Comparison of ENCODE assay signal across 26 mouse cellular contexts in genomic region chr14:76824066-76824465, GRCm38 (mm10).
DNase-seq lines count a peak whose midpoint lies in the region; ATAC-seq lines count a peak whose summit lies in the region.
"Had no signal": no experiment of that assay in that cellular context is flagged by ENCODE, and none has a peak within 500 bp of the region (broad histone marks: within the 10 kb centered on the region; RNA-seq: fewer than 3 reads in every experiment).

No protein-coding gene starts in this region.

- no peak overlapping the region for H3K9ac ChIP-seq in embryonic facial prominence, embryonic 15.5 days
- H3K9ac ChIP-seq: embryonic facial prominence, embryonic 13.5 days; forebrain, embryonic 12.5 days had no signal

- H3K4me1 ChIP-seq in embryonic facial prominence, embryonic 15.5 days = peaks cover 15% of the 10 kb centered on the region
- peaks cover 18% of the 10 kb centered on the region for H3K4me1 ChIP-seq in embryonic facial prominence, embryonic 10.5 days

- no peaks in the 10 kb centered on the region for H3K9me3 ChIP-seq in embryonic facial prominence, embryonic 15.5 days (replicated peaks)
- H3K9me3 ChIP-seq in embryonic facial prominence, embryonic 10.5 days = no peaks in the 10 kb centered on the region
- H3K9me3 ChIP-seq: embryonic facial prominence, embryonic 13.5 days; forebrain, embryonic 10.5 days; forebrain, embryonic 12.5 days had no signal

- H3K4me2 ChIP-seq in embryonic facial prominence, embryonic 15.5 days (replicated peaks) = no peak overlapping the region
- H3K4me2 ChIP-seq: embryonic facial prominence, embryonic 13.5 days; forebrain, embryonic 12.5 days had no signal

- no peaks in the 10 kb centered on the region for H3K27me3 ChIP-seq in embryonic facial prominence, embryonic 15.5 days
- no peaks in the 10 kb centered on the region for H3K27me3 ChIP-seq in embryonic facial prominence, embryonic 10.5 days (replicated peaks; ENCODE audit: low read depth, poor library complexity, severe bottlenecking)
- H3K27me3 ChIP-seq: CH12.LX; embryonic facial prominence, embryonic 13.5 days; forebrain, embryonic 12.5 days had no signal

- no peaks in the 10 kb centered on the region for H3K36me3 ChIP-seq in embryonic facial prominence, embryonic 15.5 days
- no peaks in the 10 kb centered on the region for H3K36me3 ChIP-seq in embryonic facial prominence, embryonic 10.5 days (replicated peaks)
- H3K36me3 ChIP-seq: embryonic facial prominence, embryonic 13.5 days; forebrain, embryonic 10.5 days; forebrain, embryonic 12.5 days; G1E had no signal

- no peak for ATAC-seq in embryonic facial prominence, embryonic 15.5 days (ENCODE audit: insufficient number of reproducible peaks, low FRiP score, low TSS enrichment, low read depth)
- no peak for ATAC-seq in cerebellum, adult (ENCODE audit: insufficient number of reproducible peaks, low FRiP score, low TSS enrichment)
- ATAC-seq: CD4-positive, CD25-positive, alpha-beta regulatory T cell, adult 4 months; forebrain, embryonic 14.5 days; forebrain, embryonic 16.5 days had no signal

- H3K4me3 ChIP-seq in embryonic facial prominence, embryonic 15.5 days (replicated peaks) = no peak overlapping the region
- H3K4me3 ChIP-seq in embryonic facial prominence, embryonic 10.5 days = no peak overlapping the region
- H3K4me3 ChIP-seq: embryonic facial prominence, embryonic 13.5 days; erythroblast, embryonic 14.5 days; forebrain, embryonic 10.5 days; forebrain, embryonic 12.5 days had no signal

- H3K27ac ChIP-seq in embryonic facial prominence, embryonic 15.5 days (replicated peaks) = peak overlapping the region; percentile 36; the same call in 1 of the 2 replicates
- H3K27ac ChIP-seq in embryonic facial prominence, embryonic 10.5 days (replicated peaks) = no peak overlapping the region
- H3K27ac ChIP-seq: embryonic facial prominence, embryonic 13.5 days; forebrain, embryonic 10.5 days; forebrain, embryonic 12.5 days had no signal

- no peak for DNase-seq in embryonic facial prominence, embryonic 10.5 days (ENCODE audit: low spot score)
- DNase-seq in heart, adult 11 months = peak; percentile 60
- DNase-seq in heart, adult 18-20 months = no peak
- DNase-seq in 3T3-L1 (ENCODE audit: low read depth, low spot score) = peak; percentile 52
- peak; percentile 30 for DNase-seq in NIH3T3 (ENCODE audit: low read depth)
- no peak for DNase-seq in layer of hippocampus, postnatal 25 days (ENCODE audit: extremely low spot score in 1 of 2, low spot score in 1 of 2)
- DNase-seq: adrenal gland, adult 2 months; adrenal gland, postnatal 10 days; adrenal gland, postnatal 25 days; B cell, adult 2 months; cerebellum, adult 11-12 months; cerebellum, adult 2 months; cerebellum, adult 9-10 months; cerebellum, postnatal 10 days; cerebellum, postnatal 25 days had no signal

- WGBS in embryonic facial prominence, embryonic 15.5 days = 88% methylated on average over 3 of the region's 3 CpGs
- 92% methylated on average over 3 of the region's 3 CpGs for WGBS in embryonic facial prominence, embryonic 10.5 days

Comparison
In these comparisons a context has a peak if more than half of its experiments do, and no peak if none do; other contexts are left out.
1. DNase-seq: peak in heart, adult 11 months (single experiment), 3T3-L1 (single experiment) and NIH3T3 (single experiment); none in embryonic facial prominence, embryonic 10.5 days (single experiment), heart, adult 18-20 months (0 of 2) and layer of hippocampus, postnatal 25 days (0 of 2).